Mouse (Mus musculus) MEL (cell line): Measurements from ENCODE around the gene Rtn3. TPM values are rescaled to one million over a fixed set of nuclear protein-coding genes. Genes with fewer than 3 reads are reported as not detected.
A peak's percentile ranks its signal among the peaks of the same experiment; 100 is the strongest.

Source experiments
- DNase-seq: peaks from one replicate; pipeline ENCODE4 v3.0.0; 2011; ENCODE audit warnings: low read depth, low spot score
- H3K27ac ChIP-seq: 2 replicates; pipeline ENCODE4 v1.5.1; 2012; ENCODE audit warnings: low read depth, mild to moderate bottlenecking, control low read depth, low read length, moderate library complexity; ENCODE audit not compliant: control insufficient read depth
- H3K27me3 ChIP-seq, 2 experiments: fragments of 150-350 bp in 1 of 2; sonication (generic) in 1 of 2; 2 replicates each; pipeline ENCODE4 v1.6.1; 2012; ENCODE audit warnings: low read length in 2 of 2, mild to moderate bottlenecking in 2 of 2, improper control_type of control experiment in 1 of 2, moderate library complexity in 1 of 2; ENCODE audit not compliant: insufficient read depth in 2 of 2, control insufficient read depth in 1 of 2
- H3K36me3 ChIP-seq, 2 experiments: 2 replicates each; pipeline ENCODE4 v1.6.1; 2012 to 2014; ENCODE audit warnings: low read length in 2 of 2, improper control_type of control experiment in 1 of 2, inconsistent platforms in 1 of 2, mild to moderate bottlenecking in 1 of 2; ENCODE audit not compliant: insufficient read depth in 2 of 2, control insufficient read depth in 1 of 2
- H3K4me1 ChIP-seq, 2 experiments: fragments of 150-350 bp in 1 of 2; sonication (generic) in 1 of 2; 2 replicates each; pipeline ENCODE4 v1.6.1; 2012; ENCODE audit warnings: low read length in 2 of 2, improper control_type of control experiment in 1 of 2, mild to moderate bottlenecking in 1 of 2; ENCODE audit not compliant: insufficient read depth in 2 of 2, control insufficient read depth in 1 of 2
- H3K4me3 ChIP-seq, 2 experiments: fragments of 150-350 bp in 1 of 2; sonication (generic) in 1 of 2; 2 replicates each; pipeline ENCODE4 v1.5.1; 2012; ENCODE audit warnings: low read depth in 2 of 2, low read length in 2 of 2, mild to moderate bottlenecking in 2 of 2, moderate library complexity in 2 of 2, control low read depth in 1 of 2, improper control_type of control experiment in 1 of 2; ENCODE audit not compliant: control insufficient read depth in 1 of 2, insufficient read depth in 1 of 2
- H3K79me2 ChIP-seq: 2 replicates; pipeline ENCODE4 v1.6.1; 2012; ENCODE audit warnings: mild to moderate bottlenecking, low read length, moderate library complexity; ENCODE audit not compliant: control insufficient read depth, poor library complexity, insufficient read depth
- H3K9ac ChIP-seq: 2 replicates; pipeline ENCODE4 v1.6.1; 2012; ENCODE audit warnings: low read depth, mild to moderate bottlenecking, control low read depth, low read length, moderate library complexity; ENCODE audit not compliant: control insufficient read depth, poor library complexity, severe bottlenecking
- H3K9me3 ChIP-seq: fragments of 150-350 bp; sonication (generic); replicated peaks from 2 replicates; pipeline ENCODE4 v1.6.1; 2012; ENCODE audit warnings: mild to moderate bottlenecking, low read length, improper control_type of control experiment, moderate library complexity; ENCODE audit not compliant: insufficient read depth
- BHLHE40 ChIP-seq: IDR thresholded peaks from 2 replicates; pipeline ENCODE4 v1.6.1; 2012; ENCODE audit warnings: low read depth, mild to moderate bottlenecking, inconsistent platforms, low read length, improper control_type of control experiment, borderline replicate concordance
- CHD1 ChIP-seq: IDR thresholded peaks from 2 replicates; pipeline ENCODE4 v1.6.1; 2012; ENCODE audit warnings: low read depth, mild to moderate bottlenecking, inconsistent platforms, low read length, improper control_type of control experiment
- CTCF ChIP-seq, 3 experiments: IDR thresholded peaks in 2 of 3; conservative IDR thresholded peaks in 1 of 3; 2 replicates each; pipeline ENCODE4 v1.5.1; 2011 to 2012; ENCODE audit warnings: low read length in 3 of 3, low read depth in 2 of 3, mild to moderate bottlenecking in 2 of 3, improper control_type of control experiment in 1 of 3, inconsistent platforms in 1 of 3, mixed read lengths in 1 of 3, moderate library complexity in 1 of 3; ENCODE audit not compliant: control insufficient read depth in 1 of 3, insufficient read depth in 1 of 3, poor library complexity in 1 of 3, severe bottlenecking in 1 of 3
- E2F4 ChIP-seq: IDR thresholded peaks from 2 replicates; pipeline ENCODE4 v1.6.1; 2011; ENCODE audit warnings: low read depth, low read length, improper control_type of control experiment, borderline replicate concordance
- ELF1 ChIP-seq: IDR thresholded peaks from 2 replicates; pipeline ENCODE4 v1.6.1; 2014; ENCODE audit warnings: low read depth, mild to moderate bottlenecking, inconsistent platforms, low read length, improper control_type of control experiment, moderate library complexity
- EP300 ChIP-seq, 2 experiments: IDR thresholded peaks; 2 replicates each; pipeline ENCODE4 v1.6.1; 2011; ENCODE audit warnings: improper control_type of control experiment in 2 of 2, low read length in 2 of 2, low read depth in 1 of 2, mild to moderate bottlenecking in 1 of 2
- ETS1 ChIP-seq: IDR thresholded peaks from 2 replicates; pipeline ENCODE4 v1.6.1; 2012; ENCODE audit warnings: low read depth, mild to moderate bottlenecking, inconsistent platforms, low read length, improper control_type of control experiment, moderate library complexity
- GABPA ChIP-seq: IDR thresholded peaks from 2 replicates; pipeline ENCODE4 v1.6.1; 2012; ENCODE audit warnings: low read depth, mild to moderate bottlenecking, inconsistent platforms, low read length, improper control_type of control experiment, moderate library complexity
- GATA1 ChIP-seq: IDR thresholded peaks from 2 replicates; pipeline ENCODE4 v1.6.1; 2011; ENCODE audit warnings: low read depth, low read length, improper control_type of control experiment
- JUND ChIP-seq: IDR thresholded peaks from 2 replicates; pipeline ENCODE4 v1.6.1; 2011; ENCODE audit warnings: low read depth, mild to moderate bottlenecking, improper control_type of control experiment, low read length
- KAT2A ChIP-seq: conservative IDR thresholded peaks from 2 replicates; pipeline ENCODE4 v1.6.1; 2012; ENCODE audit warnings: low read depth, low read length, improper control_type of control experiment, inconsistent platforms
- MAFK ChIP-seq: IDR thresholded peaks from 2 replicates; pipeline ENCODE4 v1.6.1; 2011; ENCODE audit warnings: low read depth, mild to moderate bottlenecking, low read length, improper control_type of control experiment, borderline replicate concordance
- MXI1 ChIP-seq: IDR thresholded peaks from 2 replicates; pipeline ENCODE4 v1.6.1; 2011; ENCODE audit warnings: mild to moderate bottlenecking, low read depth, low read length, improper control_type of control experiment
- MYB ChIP-seq: IDR thresholded peaks from 2 replicates; pipeline ENCODE4 v1.6.1; 2011; ENCODE audit warnings: mild to moderate bottlenecking, low read depth, low read length, improper control_type of control experiment
- MYC ChIP-seq: IDR thresholded peaks from 2 replicates; pipeline ENCODE4 v1.6.1; 2011; ENCODE audit warnings: low read depth, mild to moderate bottlenecking, low read length, improper control_type of control experiment, moderate library complexity
- NELFE ChIP-seq: IDR thresholded peaks from 2 replicates; pipeline ENCODE4 v1.6.1; 2011; ENCODE audit warnings: low read depth, low read length, improper control_type of control experiment
- NRF1 ChIP-seq: IDR thresholded peaks from 2 replicates; pipeline ENCODE4 v1.6.1; 2014; ENCODE audit warnings: low read depth, mild to moderate bottlenecking, inconsistent platforms, low read length, improper control_type of control experiment, moderate library complexity; ENCODE audit not compliant: poor library complexity, insufficient read depth, severe bottlenecking
- POLR2A ChIP-seq, 2 experiments: IDR thresholded peaks; 2 replicates each; pipeline ENCODE4 v1.6.1; 2011 to 2012; ENCODE audit warnings: low read length in 2 of 2, mild to moderate bottlenecking in 2 of 2, control low read depth in 1 of 2, improper control_type of control experiment in 1 of 2, low read depth in 1 of 2, moderate library complexity in 1 of 2; ENCODE audit not compliant: control insufficient read depth in 1 of 2, insufficient read depth in 1 of 2, poor library complexity in 1 of 2
- POLR2AphosphoS2 ChIP-seq: IDR thresholded peaks from 2 replicates; pipeline ENCODE4 v1.6.1; 2011; ENCODE audit warnings: low read length, improper control_type of control experiment
- POLR2AphosphoS5 ChIP-seq: IDR thresholded peaks from 2 replicates; pipeline ENCODE4 v1.6.1; 2012; ENCODE audit warnings: low read depth, borderline replicate concordance, mild to moderate bottlenecking, inconsistent platforms, low read length, moderate library complexity, mixed read lengths
- RAD21 ChIP-seq: IDR thresholded peaks from 2 replicates; pipeline ENCODE4 v1.6.1; 2011; ENCODE audit warnings: mild to moderate bottlenecking, low read depth, low read length, improper control_type of control experiment
- SIN3A ChIP-seq: IDR thresholded peaks from 2 replicates; pipeline ENCODE4 v1.6.1; 2012; ENCODE audit warnings: low read length, improper control_type of control experiment, inconsistent platforms
- SMC3 ChIP-seq: IDR thresholded peaks from 2 replicates; pipeline ENCODE4 v1.6.1; 2011; ENCODE audit warnings: low read depth, low read length, improper control_type of control experiment
- TBP ChIP-seq: IDR thresholded peaks from 2 replicates; pipeline ENCODE4 v1.8.0; 2011; ENCODE audit warnings: low read depth, low read length, improper control_type of control experiment
- USF1 ChIP-seq: IDR thresholded peaks from 2 replicates; pipeline ENCODE4 v1.6.1; 2014; ENCODE audit warnings: low read depth, mild to moderate bottlenecking, inconsistent platforms, low read length, improper control_type of control experiment, moderate library complexity
- USF2 ChIP-seq, 2 experiments: IDR thresholded peaks; 2 replicates each; pipeline ENCODE4 v1.6.1; 2011 to 2012; ENCODE audit warnings: improper control_type of control experiment in 2 of 2, low read length in 2 of 2, borderline replicate concordance in 1 of 2, inconsistent platforms in 1 of 2, low read depth in 1 of 2, mild to moderate bottlenecking in 1 of 2; ENCODE audit not compliant: insufficient read depth in 1 of 2
- ZC3H11A ChIP-seq: IDR thresholded peaks from 2 replicates; pipeline ENCODE4 v1.6.1; 2012; ENCODE audit warnings: low read depth, mild to moderate bottlenecking, inconsistent platforms, low read length, improper control_type of control experiment
- ZMIZ1 ChIP-seq: IDR thresholded peaks from 2 replicates; pipeline ENCODE4 v1.6.1; 2012; ENCODE audit warnings: low read depth, mild to moderate bottlenecking, inconsistent platforms, low read length, improper control_type of control experiment, moderate library complexity
- polyA plus RNA-seq, 2 experiments: library from polyadenylated mRNA; stranded (reverse) in 1 of 2; unstranded in 1 of 2; fragments of >175 nt in 1 of 2; fragments of >200 nt in 1 of 2; gene quantifications; 2 replicates each; pipeline versions ENCODE4 v1.2.1 to v1.2.4; 2012; ENCODE audit warnings: low replicate concordance in 2 of 2, low read depth in 1 of 2; ENCODE audit not compliant: insufficient read length in 2 of 2, insufficient read depth in 1 of 2, missing spikeins in 1 of 2
- total RNA-seq: library from RNA; depleted of rRNA; stranded (reverse); fragments of 300-350 nt; gene quantifications from 2 replicates; pipeline ENCODE4 v1.2.3, GENCODE M21; 2012

Rtn3 gene
- total and polyA plus RNA-seq, 3 experiments = 33.4 to 118 TPM; not detected in 1

DNA sequence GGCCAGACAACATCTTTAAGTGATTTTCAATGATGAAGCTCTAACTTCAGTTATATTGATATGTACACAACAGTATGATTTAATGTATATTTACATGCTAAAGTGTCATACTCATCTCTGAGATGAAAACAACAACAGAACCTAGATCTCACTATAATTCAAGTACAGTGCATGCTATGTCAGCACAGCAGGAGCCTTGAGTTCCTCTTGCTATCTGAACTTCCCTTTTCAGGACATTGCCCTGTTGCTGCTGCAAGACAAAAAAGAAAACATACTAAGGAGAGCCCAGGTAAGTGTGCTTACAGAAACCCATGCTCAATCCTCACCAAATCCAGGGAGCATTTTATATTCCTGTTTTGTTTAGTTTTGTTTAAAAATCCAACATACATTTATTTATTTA is 44.8 kb downstream of the Rtn3 start:
- no peaks in the 10 kb centered on the region for H3K79me2 ChIP-seq
- no peak overlapping the region for H3K9ac ChIP-seq
- H3K27ac ChIP-seq = no peak overlapping the region
- peak; percentile 75 for DNase-seq
- H3K9me3 ChIP-seq = no peaks in the 10 kb centered on the region
- H3K36me3 ChIP-seq = peaks cover 9 to 16% of the 10 kb centered on the region in 2 experiments
- no peak overlapping the region for H3K4me3 ChIP-seq
- TF ChIP-seq TBP = 0 out of 2 replicates have a peak, but pooled peaks have one; percentile 32
- no peak for TF ChIP-seq NRF1
- TF ChIP-seq ETS1 = 0 out of 2 replicates have a peak, but pooled peaks have one; percentile 21
- 0 out of 2 replicates have a peak, but pooled peaks have one; percentile 34 for TF ChIP-seq MAFK
- peak; percentile 38; the same call in 1 of the 2 replicates for TF ChIP-seq SIN3A
- TF ChIP-seq MYB = no peak
- no peak for TF ChIP-seq CHD1
- TF ChIP-seq GATA1 = no peak
- peak; percentile 41; the same call in 1 of the 2 replicates for TF ChIP-seq MXI1
- TF ChIP-seq MYC = 0 out of 2 replicates have a peak, but pooled peaks have one; percentile 42
- peak in 1 of 2 experiments; percentile 55; a peak in 2 of 4 replicates for TF ChIP-seq EP300 (IDR thresholded peaks at IDR 0.05; ENCODE audit: low read depth in 1 of 2, low read length in 2 of 2)
- no peak for TF ChIP-seq KAT2A
- 0 out of 2 replicates have a peak, but pooled peaks have one; percentile 7 for TF ChIP-seq ZC3H11A
- TF ChIP-seq USF2 (IDR thresholded peaks at IDR 0.05; ENCODE audit: borderline replicate concordance in 1 of 2, insufficient read depth in 1 of 2, low read depth in 1 of 2, low read length in 2 of 2) = no peak
- H3K27me3 ChIP-seq = no peaks in the 10 kb centered on the region
- peaks cover 3 to 15% of the 10 kb centered on the region in 2 experiments for H3K4me1 ChIP-seq

DNA sequence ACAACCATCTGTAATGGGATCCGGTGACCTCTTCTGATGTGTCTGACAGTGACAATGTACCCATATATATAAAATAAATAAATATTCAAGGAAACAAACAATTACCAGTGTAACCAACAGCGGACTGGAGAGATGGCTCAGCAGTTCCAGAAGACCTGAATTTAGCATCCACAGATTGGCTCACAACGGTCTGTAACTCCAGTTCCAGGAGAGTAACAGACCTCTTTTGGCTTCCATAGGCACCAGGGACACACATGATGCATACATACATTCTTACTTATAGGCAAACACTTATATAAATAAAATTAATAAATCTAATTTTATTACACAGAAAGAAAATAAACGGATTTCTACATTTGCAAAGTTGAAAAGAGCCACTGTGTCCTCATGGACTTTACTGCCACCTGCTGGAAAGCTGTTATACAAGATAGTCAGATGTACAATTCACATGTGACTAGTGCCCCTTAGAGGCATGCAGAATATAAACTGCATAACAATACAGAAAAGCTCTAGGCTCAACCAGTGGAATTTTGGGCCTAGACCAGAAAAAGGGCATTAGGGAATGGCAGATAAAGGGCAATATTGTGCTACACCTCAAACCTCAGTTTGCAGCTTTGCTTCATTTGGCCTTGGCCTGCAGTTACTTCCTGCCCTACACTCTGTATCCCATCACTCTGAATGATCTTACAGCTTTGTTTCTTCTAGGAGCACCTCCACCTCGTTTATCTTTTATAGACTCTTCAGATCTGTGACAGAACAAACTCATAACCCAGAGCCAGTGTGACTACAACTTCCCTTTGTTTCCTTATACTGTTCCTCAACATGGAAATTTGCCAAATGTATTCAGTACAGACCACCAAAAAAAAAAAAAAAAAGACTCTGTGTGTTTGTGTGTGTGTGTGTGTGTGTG is 46.8 kb downstream of the Rtn3 start:
- no peaks in the 10 kb centered on the region for H3K79me2 ChIP-seq
- peak; percentile 78 for DNase-seq
- H3K9ac ChIP-seq = no peak overlapping the region
- H3K9me3 ChIP-seq = no peaks in the 10 kb centered on the region
- H3K4me3 ChIP-seq = no peak overlapping the region
- peaks cover 9 to 16% of the 10 kb centered on the region in 2 experiments for H3K36me3 ChIP-seq
- peaks cover 3 to 15% of the 10 kb centered on the region in 2 experiments for H3K4me1 ChIP-seq
- H3K27me3 ChIP-seq = no peaks in the 10 kb centered on the region
- no peak overlapping the region for H3K27ac ChIP-seq
- TF ChIP-seq MXI1 = peak; percentile 73; the same call in 1 of the 2 replicates
- TF ChIP-seq SMC3 = peak; percentile 71
- no peak for TF ChIP-seq E2F4
- peak; percentile 70 for TF ChIP-seq ZC3H11A
- peak; percentile 39; the same call in 1 of the 2 replicates for TF ChIP-seq USF1
- 0 out of 2 replicates have a peak, but pooled peaks have one; percentile 36 for TF ChIP-seq JUND
- no peak for TF ChIP-seq MAFK
- no peak for TF ChIP-seq POLR2A (IDR thresholded peaks at IDR 0.05; ENCODE audit: control insufficient read depth in 1 of 2, insufficient read depth in 1 of 2, low read depth in 1 of 2, low read length in 2 of 2, poor library complexity in 1 of 2)
- TF ChIP-seq BHLHE40 = no peak
- TF ChIP-seq CHD1 = no peak
- TF ChIP-seq GABPA = no peak
- no peak for TF ChIP-seq POLR2AphosphoS2
- peak; percentile 82 for TF ChIP-seq RAD21
- no peak for TF ChIP-seq POLR2AphosphoS5
- TF ChIP-seq ELF1 = 0 out of 2 replicates have a peak, but pooled peaks have one; percentile 13
- TF ChIP-seq NELFE = no peak
- peak; percentile 83 for TF ChIP-seq MYC
- TF ChIP-seq GATA1 = no peak
- peak; percentile 16 to 98 (median 60); a peak in 5 of 6 replicates for TF ChIP-seq CTCF (IDR thresholded peaks at IDR 0.05 in 2 of 3, conservative IDR thresholded peaks at IDR 0.05 in 1 of 3; ENCODE audit: control insufficient read depth in 1 of 3, insufficient read depth in 1 of 3, low read depth in 2 of 3, low read length in 3 of 3, poor library complexity in 1 of 3, severe bottlenecking in 1 of 3)
- no peak for TF ChIP-seq ZMIZ1
